Mouse (Mus musculus) embryo, embryonic 9.5 days (tissue): ENCODE data around the gene Podxl2.

ENCODE experiments used
- DNase-seq: peaks from one replicate; pipeline ENCODE4 v3.0.0-alpha.2; 2017; ENCODE audit errors: extremely low spot score

Podxl2 gene

GRCm38 (mm10) chr6:88828206-88829009, 46.4 kb downstream of the Podxl2 start:
- no peak for DNase-seq

- no peak for DNase-seq
Measured at GRCm38 (mm10) chr6:88827395-88828205, 47.2 kb downstream of the Podxl2 start.

GRCm38 (mm10) chr6:88826965-88827364, 47.9 kb downstream of the Podxl2 start:
- no peak for DNase-seq

GRCm38 (mm10) chr6:88826545-88826944, 48.3 kb downstream of the Podxl2 start:
- DNase-seq: peak; percentile 38

- no peak for DNase-seq
Measured at GRCm38 (mm10) chr6:88826088-88826487, 48.8 kb downstream of the Podxl2 start.

- DNase-seq: no peak
Measured at GRCm38 (mm10) chr6:88824183-88824582, 50.7 kb downstream of the Podxl2 start.

GRCm38 (mm10) chr6:88821901-88822300, 52.9 kb downstream of the Podxl2 start:
- no peak for DNase-seq

GRCm38 (mm10) chr6:88821294-88821693, 53.5 kb downstream of the Podxl2 start:
- no peak for DNase-seq

- DNase-seq: no peak
Measured at GRCm38 (mm10) chr6:88820853-88821252, 54.0 kb downstream of the Podxl2 start.

- DNase-seq: no peak
Measured at GRCm38 (mm10) chr6:88816913-88817312, 57.9 kb downstream of the Podxl2 start.

GRCm38 (mm10) chr6:88815489-88815888, 59.4 kb downstream of the Podxl2 start:
- no peak for DNase-seq

- DNase-seq: no peak
Measured at GRCm38 (mm10) chr6:88815036-88815435, 59.8 kb downstream of the Podxl2 start.

- DNase-seq: no peak
Measured at GRCm38 (mm10) chr6:88813832-88814231, 61.0 kb downstream of the Podxl2 start.

GRCm38 (mm10) chr6:88812886-88813285, 62.0 kb downstream of the Podxl2 start:
- peak; percentile 60 for DNase-seq

- DNase-seq: no peak
Measured at GRCm38 (mm10) chr6:88811880-88812400, 62.9 kb downstream of the Podxl2 start.

GRCm38 (mm10) chr6:88811396-88811795, 63.4 kb downstream of the Podxl2 start:
- DNase-seq: no peak

GRCm38 (mm10) chr6:88810291-88810690, 64.6 kb downstream of the Podxl2 start:
- no peak for DNase-seq

GRCm38 (mm10) chr6:88809091-88810037, 65.5 kb downstream of the Podxl2 start:
- DNase-seq: no peak

GRCm38 (mm10) chr6:88804966-88805577, 69.8 kb downstream of the Podxl2 start:
- no peak for DNase-seq

GRCm38 (mm10) chr6:88803957-88804695, 70.7 kb downstream of the Podxl2 start:
- no peak for DNase-seq
